ENCODE assay signal across 8 mouse cellular contexts in genomic region chrX:76201366-76201765, GRCm38 (mm10).
DNase-seq lines count a peak whose midpoint lies in the region.

No protein-coding gene starts in this region.

- DNase-seq in gastrocnemius, postnatal 10 days, result peak; percentile 24
- no peak for DNase-seq in gastrocnemius, adult 8-10 months (ENCODE audit: low spot score in 2 of 2)
- peak; percentile 41 for DNase-seq in 416B (ENCODE audit: low read depth)
- peak; percentile 43 for DNase-seq in adrenal gland, postnatal 14 days
- peak; percentile 17 for DNase-seq in gastrocnemius, postnatal 14 days
- peak; percentile 25 to 33 for DNase-seq in left cerebral cortex, adult 18-20 months (ENCODE audit: low spot score in 2 of 2)
- DNase-seq in ovary, postnatal 36 days (ENCODE audit: low spot score), result peak; percentile 8
- no peak for DNase-seq in thymus, postnatal 25 days

- intact Hi-C loops in gastrocnemius, postnatal 14 days (cut with DNase I; ENCODE audit: low total_unique reads), result loop anchor here (5.0 kb wide), 1 partner anchor 404 kb away; no protein-coding TSS in a partner anchor

Comparison
In these comparisons a context has a peak if more than half of its experiments do, and no peak if none do; other contexts are left out.
1. DNase-seq: peak in gastrocnemius, postnatal 10 days (single experiment), 416B (single experiment), adrenal gland, postnatal 14 days (single experiment), gastrocnemius, postnatal 14 days (single experiment), left cerebral cortex, adult 18-20 months (2 of 2) and ovary, postnatal 36 days (single experiment); none in gastrocnemius, adult 8-10 months (0 of 2) and thymus, postnatal 25 days (single experiment).